Mouse (Mus musculus) intestine, embryonic 16.5 days (tissue): ENCODE results near the gene Vmn2r70. TPM values are rescaled to one million over a fixed set of nuclear protein-coding genes. Genes with fewer than 3 reads are reported as not detected.

Experiments used
- ATAC-seq: fragments of 200-750 bp; cut with Nextera tagmentation; 2 replicates; pipeline ENCODE4 v1.8.0; 2017; ENCODE audit warnings: moderate TSS enrichment, moderate library complexity
- H3K27ac ChIP-seq: fragments of 300-500 bp; sonication (generic); 2 replicates; pipeline ENCODE4 v1.5.1; 2014; ENCODE audit warnings: mild to moderate bottlenecking, low read length
- H3K27me3 ChIP-seq: fragments of 300-500 bp; sonication (generic); replicated peaks from 2 replicates; pipeline ENCODE4 v1.6.1; 2014; ENCODE audit warnings: low read length, control low read depth, mixed read lengths; ENCODE audit not compliant: control insufficient read depth, insufficient read depth
- H3K36me3 ChIP-seq: fragments of 300-500 bp; sonication (generic); 2 replicates; pipeline ENCODE4 v1.6.1; 2014; ENCODE audit warnings: low read length, control low read depth; ENCODE audit not compliant: control insufficient read depth, insufficient read depth
- H3K4me1 ChIP-seq: fragments of 300-500 bp; sonication (generic); 2 replicates; pipeline ENCODE4 v1.6.1; 2014; ENCODE audit warnings: low read length, control low read depth, mixed read lengths; ENCODE audit not compliant: control insufficient read depth, insufficient read depth
- H3K4me2 ChIP-seq: fragments of 300-500 bp; sonication (generic); 2 replicates; pipeline ENCODE4 v1.6.1; 2014; ENCODE audit warnings: low read depth, low read length, control low read depth
- H3K4me3 ChIP-seq: fragments of 300-500 bp; sonication (generic); 2 replicates; pipeline ENCODE4 v1.5.1; 2014; ENCODE audit warnings: mild to moderate bottlenecking, low read length
- H3K9ac ChIP-seq: fragments of 300-500 bp; sonication (generic); 2 replicates; pipeline ENCODE4 v1.6.1; 2014; ENCODE audit warnings: low read depth, low read length
- H3K9me3 ChIP-seq: fragments of 300-500 bp; sonication (generic); 2 replicates; pipeline ENCODE4 v1.6.1; 2016; ENCODE audit warnings: low read length, control low read depth; ENCODE audit not compliant: control insufficient read depth
- WGBS: fragments of 180-500 bp; shearing (Covaris S2); extraction: QIAGEN DNeasy Blood & Tissue Kit; methylation state at CpG from one replicate; pipeline ENCODE4 v1.1.7; 2014; 5-methylcytosine and 5-hydroxymethylcytosine counted together
- polyA plus RNA-seq: library from polyadenylated mRNA; unstranded; fragments of >200 nt; fragmentation: Nextera tagmentation; extraction: Ambion mirVana; gene quantifications from 2 replicates; pipeline ENCODE4 v1.2.1, GENCODE M21; 2015

Vmn2r70 gene
- not detected in 2 replicates for polyA plus RNA-seq

GRCm38 (mm10) chr7:85569092-85569491 lies at the start of gene Vmn2r70:
TSS of gene Vmn2r70 (minus strand) at chr7:85569192.
- Histone ChIP-seq H3K9me3 (no peaks in the 10 kb centered on the region), H3K4me1 (no peaks in the 10 kb centered on the region), H3K9ac (no peak within 1 kb of the TSS), H3K27ac (no peak within 1 kb of the TSS), H3K4me2 (no peak within 1 kb of the TSS), H3K27me3 (no peaks in the 10 kb centered on the region), H3K36me3 (no peaks in the 10 kb centered on the region), H3K4me3 (no peak within 1 kb of the TSS)
- 74% methylated on average over 2 of the region's 2 CpGs for WGBS
- no peak for ATAC-seq

GRCm38 (mm10) chr7:85562787-85563186 lies 6.2 kb downstream of the Vmn2r70 start, which contains the start of gene Vmn2r71:
TSS of gene Vmn2r71 (plus strand) at chr7:85563087.
- H3K9me3 ChIP-seq, result no peaks in the 10 kb centered on the region
- H3K36me3 ChIP-seq, result no peaks in the 10 kb centered on the region
- ATAC-seq, result no peak
- no peak within 1 kb of the TSS for H3K9ac ChIP-seq
- H3K27me3 ChIP-seq, result no peaks in the 10 kb centered on the region
- H3K4me2 ChIP-seq, result no peak within 1 kb of the TSS
- H3K27ac ChIP-seq, result no peak within 1 kb of the TSS
- no peak within 1 kb of the TSS for H3K4me3 ChIP-seq
- H3K4me1 ChIP-seq, result no peaks in the 10 kb centered on the region
- 84% methylated on average over 5 of the region's 5 CpGs for WGBS

- Histone ChIP-seq H3K9ac (no peak overlapping the region), H3K4me2 (no peak overlapping the region), H3K9me3 (no peaks in the 10 kb centered on the region), H3K4me1 (no peaks in the 10 kb centered on the region), H3K36me3 (no peaks in the 10 kb centered on the region), H3K27me3 (no peaks in the 10 kb centered on the region), H3K27ac (no peak overlapping the region), H3K4me3 (no peak overlapping the region)
- ATAC-seq, result no peak
- WGBS, result 71% methylated on average over 2 of the region's 2 CpGs
These were observed 25.9 kb downstream of the Vmn2r70 start for GRCm38 (mm10) chr7:85543118-85543517.

GRCm38 (mm10) chr7:85542108-85542507 lies 26.9 kb downstream of the Vmn2r70 start:
- Histone ChIP-seq H3K36me3 (no peaks in the 10 kb centered on the region), H3K4me1 (no peaks in the 10 kb centered on the region), H3K27ac (no peak overlapping the region), H3K4me2 (no peak overlapping the region), H3K9me3 (no peaks in the 10 kb centered on the region), H3K4me3 (no peak overlapping the region), H3K9ac (no peak overlapping the region), H3K27me3 (no peaks in the 10 kb centered on the region)
- WGBS, result 89% methylated on average over 2 of the region's 2 CpGs
- no peak for ATAC-seq

Other genes with a start within 250 kb of the Vmn2r70 start
- gene Vmn2r69, start 153.3 kb downstream of the Vmn2r70 start, polyA plus RNA-seq, result not detected in 2 replicates
- not detected in 2 replicates for gene Vmn2r71, start 6.1 kb downstream of the Vmn2r70 start, polyA plus RNA-seq
- gene Vmn2r72, start 185.9 kb upstream of the Vmn2r70 start, polyA plus RNA-seq, result not detected in 2 replicates